Mouse (Mus musculus): ENCODE measurements at regions not wholly inside any gene's neighbourhood (a gene's known extent, or its start where the extent isn't known, plus 50 kb on each side); places are given as distances from the start of the nearest gene placed in this dataset.

DNA sequence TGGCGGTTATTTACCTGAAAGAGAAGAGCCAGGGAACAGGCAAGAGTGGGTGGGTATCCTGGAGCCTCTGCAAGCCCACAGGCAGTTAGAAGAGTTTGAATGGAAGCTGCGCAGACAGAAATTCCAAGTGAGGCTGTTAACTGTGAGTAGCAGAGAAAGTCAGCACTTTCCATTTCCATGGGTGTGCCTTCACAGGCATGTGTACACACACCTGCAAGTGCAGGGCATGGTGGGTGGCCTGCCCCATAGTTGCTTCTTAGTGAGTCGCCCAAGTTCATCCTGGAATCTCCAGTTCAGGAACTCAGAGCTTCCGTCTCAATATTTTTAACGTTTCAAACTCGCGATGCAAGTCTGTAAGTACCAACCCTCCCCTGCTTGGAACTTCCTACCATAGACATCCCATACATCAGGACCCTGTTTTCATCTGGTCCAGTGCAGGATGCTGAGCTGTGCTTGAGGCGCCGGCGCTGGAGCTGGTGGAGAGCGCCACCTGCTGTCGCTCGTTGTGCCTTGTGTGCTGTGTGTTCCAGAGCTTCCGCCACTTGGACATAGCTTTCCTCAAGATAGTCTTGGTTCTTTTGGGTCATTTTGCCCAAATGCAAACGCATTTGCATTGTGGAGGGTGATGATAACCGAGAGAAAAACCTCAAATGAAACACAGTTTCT lies 228.3 kb upstream of the Stac start:
- H3K4me3 ChIP-seq (ENCODE audit: low read depth, low read length), result no peak overlapping the region
- DNase-seq (ENCODE audit: low spot score) (peak; percentile 49), ATAC-seq (replicated peaks; ENCODE audit: low FRiP score) (peak; percentile 72)
- 16% methylated on average over 16 of the region's 16 CpGs for WGBS
- H3K27ac ChIP-seq (ENCODE audit: low read depth, low read length), result no peak overlapping the region
- no peaks in the 10 kb centered on the region for H3K9me3 ChIP-seq (ENCODE audit: control insufficient read depth, low read length)
- no peaks in the 10 kb centered on the region for H3K4me1 ChIP-seq (replicated peaks; ENCODE audit: control insufficient read depth, insufficient read depth, low read length)
- no peak overlapping the region for H3K9ac ChIP-seq (ENCODE audit: low read depth, low read length)
- no peak overlapping the region for H3K4me2 ChIP-seq
- no peaks in the 10 kb centered on the region for H3K27me3 ChIP-seq (replicated peaks; ENCODE audit: control insufficient read depth, insufficient read depth, low read length)
- H3K36me3 ChIP-seq (ENCODE audit: control insufficient read depth, insufficient read depth, low read length), result no peaks in the 10 kb centered on the region

DNA sequence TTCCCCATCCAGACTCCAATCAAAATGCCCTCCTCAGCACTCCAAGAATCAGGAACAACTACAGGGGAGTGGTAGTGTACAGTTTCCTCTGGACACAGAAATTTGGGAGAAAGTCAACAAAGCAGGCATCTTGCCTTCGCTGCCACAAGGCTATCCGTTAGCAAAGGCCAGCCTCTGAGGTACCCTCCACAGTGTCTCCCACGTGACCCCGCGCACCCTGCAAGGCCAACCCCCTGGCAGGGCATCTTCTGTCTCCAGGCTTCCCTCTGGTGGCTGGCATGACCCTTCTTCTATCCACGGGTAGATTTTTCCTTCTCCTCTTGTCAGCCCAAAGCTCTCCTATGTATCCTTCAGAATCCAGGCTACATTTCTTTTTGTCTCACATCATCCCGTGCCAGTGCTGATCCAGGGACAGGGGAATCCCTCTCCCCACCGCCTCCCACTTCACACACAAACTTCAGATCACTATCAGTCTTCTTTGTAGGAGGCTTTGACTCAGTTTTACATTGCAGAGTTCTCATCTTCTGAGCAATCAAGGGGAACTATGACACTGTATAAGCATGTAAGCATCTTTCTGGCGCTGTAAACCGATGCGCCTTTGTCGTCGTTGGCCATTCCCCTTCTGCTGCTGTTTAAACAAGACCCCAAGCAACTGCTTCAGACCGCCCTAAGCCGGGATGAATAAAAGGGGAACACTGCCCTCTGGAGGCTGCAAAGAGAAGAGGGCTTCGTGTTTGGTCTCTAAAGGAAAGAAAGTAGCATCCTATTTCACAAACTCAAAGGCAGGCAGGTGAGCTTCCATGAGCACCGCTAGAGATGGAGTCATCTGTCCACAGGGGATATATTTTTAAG lies 226.8 kb upstream of the Stac start:
- 32% methylated on average over 17 of the region's 17 CpGs for WGBS
- Histone ChIP-seq H3K4me3 (ENCODE audit: low read depth, low read length) (no peak overlapping the region), H3K9ac (ENCODE audit: low read depth, low read length) (no peak overlapping the region), H3K4me2 (no peak overlapping the region), H3K4me1 (replicated peaks; ENCODE audit: control insufficient read depth, insufficient read depth, low read length) (no peaks in the 10 kb centered on the region), H3K27ac (ENCODE audit: low read depth, low read length) (no peak overlapping the region), H3K27me3 (replicated peaks; ENCODE audit: control insufficient read depth, insufficient read depth, low read length) (no peaks in the 10 kb centered on the region), H3K36me3 (ENCODE audit: control insufficient read depth, insufficient read depth, low read length) (no peaks in the 10 kb centered on the region), H3K9me3 (ENCODE audit: control insufficient read depth, low read length) (no peaks in the 10 kb centered on the region)
- DNase-seq (ENCODE audit: low spot score), result peak; percentile 46
- ATAC-seq (replicated peaks; ENCODE audit: low FRiP score), result no peak

DNA sequence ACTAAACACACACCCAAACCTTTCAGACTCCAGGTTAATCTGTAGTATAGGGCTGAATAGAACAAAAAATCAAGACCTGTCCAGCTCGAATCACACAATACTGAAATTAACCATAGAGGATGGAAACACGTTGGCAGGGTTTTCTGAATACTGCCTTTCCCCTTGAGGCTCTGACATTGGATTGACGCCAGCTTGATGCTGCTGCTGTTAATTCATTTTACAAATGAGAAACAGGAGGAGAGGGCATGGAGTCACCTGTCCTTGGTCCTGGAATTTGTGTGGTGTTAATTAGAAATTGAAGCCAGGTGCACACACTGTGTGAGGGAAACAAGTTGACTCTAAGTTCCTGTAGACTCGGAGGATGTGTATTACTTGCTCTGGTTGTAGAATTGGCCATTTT lies 218.7 kb upstream of the Stac start:
- H3K4me3 ChIP-seq (ENCODE audit: low read depth, low read length), result no peak overlapping the region
- H3K9me3 ChIP-seq (ENCODE audit: control insufficient read depth, low read length), result no peaks in the 10 kb centered on the region
- no peaks in the 10 kb centered on the region for H3K36me3 ChIP-seq (ENCODE audit: control insufficient read depth, insufficient read depth, low read length)
- H3K27me3 ChIP-seq (replicated peaks; ENCODE audit: control insufficient read depth, insufficient read depth, low read length), result no peaks in the 10 kb centered on the region
- ATAC-seq (replicated peaks; ENCODE audit: low FRiP score), result no peak
- H3K9ac ChIP-seq (ENCODE audit: low read depth, low read length), result no peak overlapping the region
- no peak for DNase-seq (ENCODE audit: low spot score)
- H3K4me2 ChIP-seq, result no peak overlapping the region
- 62% methylated on average over 4 of the region's 4 CpGs for WGBS
- H3K27ac ChIP-seq (ENCODE audit: low read depth, low read length), result no peak overlapping the region
- no peaks in the 10 kb centered on the region for H3K4me1 ChIP-seq (replicated peaks; ENCODE audit: control insufficient read depth, insufficient read depth, low read length)

DNA sequence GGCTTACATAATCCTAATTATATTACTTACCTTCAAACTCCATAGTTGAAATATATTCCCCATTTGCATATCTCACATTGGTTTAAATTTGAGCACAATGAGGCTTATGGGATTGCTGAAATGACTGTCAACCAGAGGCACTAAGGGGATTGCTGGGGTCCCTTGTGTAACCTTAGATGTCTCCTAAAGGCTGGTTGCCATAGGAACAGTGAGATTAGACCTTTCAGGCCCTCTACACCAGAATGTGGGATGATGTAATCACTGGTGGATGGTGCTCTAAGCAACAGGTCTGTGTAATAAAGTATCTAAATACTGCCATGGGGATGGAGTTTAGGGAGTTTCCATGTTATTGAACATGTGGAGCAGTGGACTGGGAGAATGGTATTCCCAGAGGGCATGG lies 210.0 kb upstream of the Stac start:
- no peak overlapping the region for H3K4me3 ChIP-seq (ENCODE audit: low read depth, low read length)
- no peak overlapping the region for H3K9ac ChIP-seq (ENCODE audit: low read depth, low read length)
- H3K36me3 ChIP-seq (ENCODE audit: control insufficient read depth, insufficient read depth, low read length), result no peaks in the 10 kb centered on the region
- ATAC-seq (replicated peaks; ENCODE audit: low FRiP score) (no peak), DNase-seq (ENCODE audit: low spot score) (no peak)
- no peak overlapping the region for H3K4me2 ChIP-seq
- H3K4me1 ChIP-seq (replicated peaks; ENCODE audit: control insufficient read depth, insufficient read depth, low read length), result no peaks in the 10 kb centered on the region
- H3K27ac ChIP-seq (ENCODE audit: low read depth, low read length), result no peak overlapping the region
- no peaks in the 10 kb centered on the region for H3K9me3 ChIP-seq (ENCODE audit: control insufficient read depth, low read length)
- no peaks in the 10 kb centered on the region for H3K27me3 ChIP-seq (replicated peaks; ENCODE audit: control insufficient read depth, insufficient read depth, low read length)

DNA sequence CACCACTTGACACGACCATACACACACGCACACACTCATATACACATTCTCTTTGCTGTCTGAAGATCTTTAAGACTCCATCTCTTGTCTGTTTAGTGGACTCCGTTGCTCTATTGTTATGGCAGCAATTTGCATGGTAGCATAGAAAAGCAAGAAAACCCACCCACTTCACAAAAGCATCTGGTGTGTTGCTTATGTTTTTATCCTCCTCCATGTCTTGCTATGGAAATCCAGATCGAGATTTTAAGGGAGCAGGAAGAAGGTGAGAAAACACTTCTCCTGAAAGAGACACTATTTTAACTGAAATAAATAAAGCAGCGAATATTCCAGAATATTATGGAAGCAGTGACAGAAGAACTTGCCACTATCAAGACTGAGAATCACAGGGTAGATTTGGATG lies 207.5 kb upstream of the Stac start:
- ATAC-seq (replicated peaks; ENCODE audit: low FRiP score) (no peak), DNase-seq (ENCODE audit: low spot score) (no peak)
- no peaks in the 10 kb centered on the region for H3K9me3 ChIP-seq (ENCODE audit: control insufficient read depth, low read length)
- no peaks in the 10 kb centered on the region for H3K27me3 ChIP-seq (replicated peaks; ENCODE audit: control insufficient read depth, insufficient read depth, low read length)
- H3K4me2 ChIP-seq, result no peak overlapping the region
- H3K4me1 ChIP-seq (replicated peaks; ENCODE audit: control insufficient read depth, insufficient read depth, low read length), result no peaks in the 10 kb centered on the region
- no peak overlapping the region for H3K27ac ChIP-seq (ENCODE audit: low read depth, low read length)
- H3K9ac ChIP-seq (ENCODE audit: low read depth, low read length), result no peak overlapping the region
- no peaks in the 10 kb centered on the region for H3K36me3 ChIP-seq (ENCODE audit: control insufficient read depth, insufficient read depth, low read length)
- no peak overlapping the region for H3K4me3 ChIP-seq (ENCODE audit: low read depth, low read length)
- WGBS, result 70% methylated on average over 5 of the region's 5 CpGs

DNA sequence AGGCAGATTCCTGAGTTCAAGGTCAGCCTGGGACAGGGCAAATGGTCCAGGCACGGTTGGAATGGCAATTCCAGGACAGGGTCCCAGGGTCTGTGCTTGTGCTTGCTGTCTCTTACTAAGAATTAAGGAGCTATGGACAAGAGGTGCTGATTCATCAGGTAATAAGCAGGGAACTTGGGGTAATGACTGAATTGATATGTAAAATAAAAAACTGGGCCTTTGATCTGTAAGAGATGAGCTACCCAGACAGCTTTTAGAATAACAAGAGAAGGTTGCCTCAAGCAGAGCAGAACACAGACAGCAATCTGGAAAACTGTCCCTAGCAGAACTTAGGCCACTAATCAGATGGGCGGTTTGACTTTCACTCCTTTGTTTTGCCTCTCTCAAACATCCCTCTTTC lies 189.6 kb upstream of the Stac start:
- WGBS, result 46% methylated on average over 2 of the region's 2 CpGs
- Histone ChIP-seq H3K4me3 (ENCODE audit: low read depth, low read length) (no peak overlapping the region), H3K9me3 (ENCODE audit: control insufficient read depth, low read length) (no peaks in the 10 kb centered on the region), H3K9ac (ENCODE audit: low read depth, low read length) (no peak overlapping the region), H3K36me3 (ENCODE audit: control insufficient read depth, insufficient read depth, low read length) (no peaks in the 10 kb centered on the region), H3K4me2 (no peak overlapping the region), H3K27me3 (replicated peaks; ENCODE audit: control insufficient read depth, insufficient read depth, low read length) (no peaks in the 10 kb centered on the region), H3K4me1 (replicated peaks; ENCODE audit: control insufficient read depth, insufficient read depth, low read length) (no peaks in the 10 kb centered on the region), H3K27ac (ENCODE audit: low read depth, low read length) (no peak overlapping the region)
- ATAC-seq (replicated peaks; ENCODE audit: low FRiP score) (no peak), DNase-seq (ENCODE audit: low spot score) (no peak)

DNA sequence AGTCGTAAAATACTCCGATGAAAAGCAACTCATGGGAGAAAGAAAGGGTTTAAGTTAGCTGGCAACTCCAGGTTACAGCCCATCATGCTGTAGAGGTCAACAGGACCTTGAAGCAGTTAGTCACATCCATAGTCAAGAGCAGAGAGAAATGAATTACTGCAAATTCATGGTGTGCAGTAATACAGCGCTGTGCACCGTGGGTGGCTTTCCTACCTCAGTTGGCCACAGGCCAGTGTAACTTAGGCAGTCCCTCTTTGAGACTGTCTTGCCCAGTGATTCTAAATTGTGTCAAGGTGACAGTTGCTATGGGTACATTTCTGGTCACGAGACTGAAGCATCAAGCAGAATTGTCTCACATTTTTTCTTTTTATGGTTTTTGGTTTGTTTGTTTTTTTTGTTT lies 186.7 kb upstream of the Stac start:
- Histone ChIP-seq H3K4me2 (no peak overlapping the region), H3K27ac (ENCODE audit: low read depth, low read length) (no peak overlapping the region), H3K9ac (ENCODE audit: low read depth, low read length) (no peak overlapping the region), H3K9me3 (ENCODE audit: control insufficient read depth, low read length) (no peaks in the 10 kb centered on the region), H3K4me1 (replicated peaks; ENCODE audit: control insufficient read depth, insufficient read depth, low read length) (no peaks in the 10 kb centered on the region), H3K36me3 (ENCODE audit: control insufficient read depth, insufficient read depth, low read length) (no peaks in the 10 kb centered on the region), H3K4me3 (ENCODE audit: low read depth, low read length) (no peak overlapping the region), H3K27me3 (replicated peaks; ENCODE audit: control insufficient read depth, insufficient read depth, low read length) (no peaks in the 10 kb centered on the region)
- ATAC-seq (replicated peaks; ENCODE audit: low FRiP score) (no peak), DNase-seq (ENCODE audit: low spot score) (no peak)
- WGBS, result 84% methylated on average over 5 of the region's 5 CpGs

DNA sequence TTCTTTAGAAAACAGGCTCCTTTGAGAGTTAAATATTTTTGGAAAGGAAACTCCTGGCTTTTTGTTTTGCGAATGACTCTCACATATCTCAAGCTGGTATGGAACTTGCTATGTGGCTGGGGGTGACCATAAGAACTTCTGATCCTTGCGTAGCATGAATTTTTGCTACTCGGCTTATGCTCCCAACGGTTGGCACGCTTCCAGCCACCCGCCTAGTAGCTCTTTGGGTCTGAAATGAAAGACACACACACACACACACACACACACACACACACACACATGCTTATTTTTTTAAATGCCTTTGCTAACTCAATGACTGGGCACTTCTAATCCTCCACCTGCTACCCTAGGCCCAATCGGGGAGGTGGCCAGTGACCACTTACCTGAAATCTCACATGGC lies 180.3 kb upstream of the Stac start:
- Histone ChIP-seq H3K9ac (ENCODE audit: low read depth, low read length) (no peak overlapping the region), H3K4me3 (ENCODE audit: low read depth, low read length) (no peak overlapping the region), H3K4me2 (no peak overlapping the region), H3K4me1 (replicated peaks; ENCODE audit: control insufficient read depth, insufficient read depth, low read length) (no peaks in the 10 kb centered on the region), H3K36me3 (ENCODE audit: control insufficient read depth, insufficient read depth, low read length) (no peaks in the 10 kb centered on the region), H3K27me3 (replicated peaks; ENCODE audit: control insufficient read depth, insufficient read depth, low read length) (no peaks in the 10 kb centered on the region), H3K9me3 (ENCODE audit: control insufficient read depth, low read length) (no peaks in the 10 kb centered on the region), H3K27ac (ENCODE audit: low read depth, low read length) (no peak overlapping the region)
- no peak for ATAC-seq (replicated peaks; ENCODE audit: low FRiP score)
- no peak for DNase-seq (ENCODE audit: low spot score)
- WGBS, result 94% methylated on average over 7 of the region's 7 CpGs

DNA sequence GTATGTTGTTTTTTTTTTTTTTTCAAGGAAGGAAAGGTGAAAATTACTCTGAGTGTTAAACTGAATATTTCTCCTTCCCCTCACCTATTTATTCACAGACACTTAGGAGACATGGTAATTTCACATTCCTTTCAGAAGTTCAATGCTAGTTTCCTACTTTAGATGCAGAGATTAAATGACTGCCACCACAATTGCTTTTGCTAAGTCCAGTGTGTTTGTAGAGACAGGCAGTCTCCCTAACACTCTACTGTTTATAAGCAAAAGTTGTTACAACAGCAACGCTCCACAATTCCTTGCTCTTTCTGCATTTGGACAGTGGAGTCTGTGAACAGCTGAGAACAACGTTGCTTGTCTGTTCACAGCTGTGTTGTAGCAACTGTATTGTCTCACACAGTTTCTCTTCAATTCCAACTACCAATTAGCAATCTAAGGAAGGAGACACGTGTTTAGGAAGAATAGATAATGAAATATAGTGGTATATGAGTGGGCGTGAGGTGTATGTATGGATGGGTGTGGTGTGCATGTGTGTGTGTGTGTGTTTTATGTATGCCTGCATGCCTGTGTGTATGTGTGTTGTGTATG lies 179.7 kb upstream of the Stac start:
- ATAC-seq (replicated peaks; ENCODE audit: low FRiP score) (no peak), DNase-seq (ENCODE audit: low spot score) (no peak)
- H3K4me3 ChIP-seq (ENCODE audit: low read depth, low read length), result no peak overlapping the region
- H3K4me1 ChIP-seq (replicated peaks; ENCODE audit: control insufficient read depth, insufficient read depth, low read length), result no peaks in the 10 kb centered on the region
- no peaks in the 10 kb centered on the region for H3K36me3 ChIP-seq (ENCODE audit: control insufficient read depth, insufficient read depth, low read length)
- no peaks in the 10 kb centered on the region for H3K9me3 ChIP-seq (ENCODE audit: control insufficient read depth, low read length)
- H3K27ac ChIP-seq (ENCODE audit: low read depth, low read length), result no peak overlapping the region
- no peak overlapping the region for H3K4me2 ChIP-seq
- H3K9ac ChIP-seq (ENCODE audit: low read depth, low read length), result no peak overlapping the region
- H3K27me3 ChIP-seq (replicated peaks; ENCODE audit: control insufficient read depth, insufficient read depth, low read length), result no peaks in the 10 kb centered on the region
- 71% methylated on average over 4 of the region's 4 CpGs for WGBS

Measured in liver, embryonic 11.5 days (tissue).